Mouse (Mus musculus): Measurements from ENCODE around the gene Csde1. TPM values are rescaled to one million over a fixed set of nuclear protein-coding genes. Genes with fewer than 3 reads are reported as not detected.

The Csde1 gene
- polyA plus RNA-seq, 1 experiment = 6.2 TPM

DNA sequence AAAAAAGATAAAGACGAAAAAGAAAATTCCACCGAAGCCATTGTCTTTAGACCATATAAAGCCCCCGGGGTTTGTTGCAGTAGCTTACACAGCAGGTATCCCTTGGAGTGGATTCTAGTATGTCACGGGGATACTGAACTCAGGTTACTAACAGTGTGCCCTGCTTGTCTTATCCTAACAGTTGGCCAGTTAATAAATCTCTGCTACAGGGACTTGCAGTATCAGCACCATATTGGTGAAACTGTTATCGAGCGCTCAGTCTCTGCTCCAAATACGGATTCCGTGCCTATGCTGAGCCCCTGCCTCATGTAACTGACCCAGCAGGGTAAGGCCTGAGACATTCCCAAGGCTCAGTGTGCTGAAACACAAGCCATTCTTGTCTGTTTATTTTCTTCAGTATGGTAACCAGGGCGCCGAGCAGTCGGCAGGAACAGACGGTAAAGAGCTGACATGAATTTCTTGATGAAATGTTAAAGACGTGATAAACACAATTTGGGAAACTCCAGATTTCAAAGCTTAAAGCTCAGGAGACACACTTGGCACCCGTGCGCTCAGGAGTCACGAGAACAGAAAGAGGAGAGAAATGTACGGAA is 61.7 kb downstream of the Csde1 start:
- no peak overlapping the region for H3K4me3 ChIP-seq (replicated peaks)
- 0 out of 2 replicates have a peak, but pooled peaks cover 2% of the 10 kb centered on the region for H3K9me3 ChIP-seq
- TF ChIP-seq FLI1 (IDR thresholded peaks at IDR 0.05; ENCODE audit: low read length) (no peak), GATA1 (IDR thresholded peaks at IDR 0.05; ENCODE audit: borderline replicate concordance, low read length) (no peak)
- H3K27me3 ChIP-seq (replicated peaks) = peaks cover 1% of the 10 kb centered on the region
- H3K36me3 ChIP-seq (replicated peaks; ENCODE audit: low read length) = no peaks in the 10 kb centered on the region
- peaks cover 46% of the 10 kb centered on the region for H3K4me1 ChIP-seq

DNA sequence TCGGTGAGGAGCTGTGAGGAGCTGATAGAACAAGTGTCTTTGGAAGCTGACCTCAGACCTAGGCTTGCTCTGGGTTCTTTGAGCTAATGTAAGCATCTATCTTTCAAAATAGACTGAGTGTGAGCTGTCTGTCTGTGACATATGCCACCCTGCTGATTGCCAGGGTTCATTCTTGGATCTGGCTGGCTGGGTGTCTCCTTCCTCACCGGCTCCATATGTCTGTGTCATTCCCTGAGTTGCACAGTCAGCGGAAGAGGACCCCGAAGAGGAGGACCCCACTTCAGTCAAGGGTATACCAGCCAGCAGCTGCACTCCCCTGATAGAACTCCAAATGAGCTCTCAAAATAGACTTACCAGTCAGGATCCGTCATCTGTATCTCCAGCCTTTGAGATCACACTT is 62.5 kb downstream of the Csde1 start:
- Histone ChIP-seq H3K36me3 (replicated peaks; ENCODE audit: low read length) (no peaks in the 10 kb centered on the region), H3K4me1 (peaks cover 44% of the 10 kb centered on the region), H3K9me3 (0 out of 2 replicates have a peak, but pooled peaks cover 2% of the 10 kb centered on the region), H3K4me3 (replicated peaks) (no peak overlapping the region), H3K27me3 (replicated peaks) (peaks cover 1% of the 10 kb centered on the region)
- no peak for TF ChIP-seq FLI1 (IDR thresholded peaks at IDR 0.05; ENCODE audit: low read length)

DNA sequence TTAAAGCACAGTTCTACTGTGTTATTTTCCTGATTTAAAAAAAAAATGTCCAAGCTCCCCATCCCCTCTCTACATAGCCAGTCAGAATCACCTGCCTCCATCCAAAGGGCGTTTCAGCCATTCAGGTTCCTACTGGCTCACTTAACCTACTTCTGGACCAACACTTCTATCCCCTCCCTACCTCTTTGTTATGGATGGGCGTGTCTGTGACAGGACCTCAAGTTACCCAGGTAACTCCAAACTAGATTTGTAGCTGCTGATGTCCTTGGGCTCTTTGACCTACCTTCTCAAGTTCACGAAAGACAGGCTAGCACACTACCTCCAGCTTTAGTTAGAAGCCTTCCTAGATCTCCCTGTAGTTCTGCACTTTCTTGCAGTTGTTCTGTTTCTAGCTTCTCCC is 65.8 kb downstream of the Csde1 start:
- Histone ChIP-seq H3K4me3 (replicated peaks) (no peak overlapping the region), H3K36me3 (replicated peaks; ENCODE audit: low read length) (no peaks in the 10 kb centered on the region), H3K4me1 (peaks cover 27% of the 10 kb centered on the region), H3K27me3 (replicated peaks) (peaks cover 5% of the 10 kb centered on the region), H3K9me3 (no peaks in the 10 kb centered on the region)
- TF ChIP-seq FLI1 (IDR thresholded peaks at IDR 0.05; ENCODE audit: low read length) (no peak), GATA1 (IDR thresholded peaks at IDR 0.05; ENCODE audit: borderline replicate concordance, low read length) (no peak)

DNA sequence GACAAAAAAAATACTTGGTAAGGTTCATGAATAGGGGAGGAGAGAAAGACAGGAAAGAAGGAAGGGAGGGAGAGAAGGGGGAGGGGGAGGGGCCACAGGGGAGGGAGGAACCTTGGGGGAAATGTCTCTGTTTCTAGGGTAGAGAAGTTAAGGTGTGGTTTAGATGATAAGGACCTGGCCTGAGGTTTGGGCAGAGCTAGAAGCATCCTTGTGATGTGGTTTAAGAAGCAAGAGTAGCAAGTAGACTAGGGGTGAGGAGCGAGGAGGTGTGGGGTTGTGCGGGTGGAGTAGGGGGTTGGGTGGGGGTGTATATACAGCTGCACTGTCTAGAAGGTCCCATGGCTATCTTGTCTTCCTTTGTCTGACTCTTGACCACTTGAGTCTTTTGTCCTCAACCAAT is 71.5 kb downstream of the Csde1 start:
- H3K27me3 ChIP-seq (replicated peaks) = peaks cover 19% of the 10 kb centered on the region
- H3K4me3 ChIP-seq (replicated peaks) = no peak overlapping the region
- peaks cover 21% of the 10 kb centered on the region for H3K4me1 ChIP-seq
- H3K9me3 ChIP-seq = no peaks in the 10 kb centered on the region
- TF ChIP-seq FLI1 (IDR thresholded peaks at IDR 0.05; ENCODE audit: low read length) = no peak
- TF ChIP-seq GATA1 (IDR thresholded peaks at IDR 0.05; ENCODE audit: borderline replicate concordance, low read length) = no peak
- H3K36me3 ChIP-seq (replicated peaks; ENCODE audit: low read length) = no peaks in the 10 kb centered on the region

DNA sequence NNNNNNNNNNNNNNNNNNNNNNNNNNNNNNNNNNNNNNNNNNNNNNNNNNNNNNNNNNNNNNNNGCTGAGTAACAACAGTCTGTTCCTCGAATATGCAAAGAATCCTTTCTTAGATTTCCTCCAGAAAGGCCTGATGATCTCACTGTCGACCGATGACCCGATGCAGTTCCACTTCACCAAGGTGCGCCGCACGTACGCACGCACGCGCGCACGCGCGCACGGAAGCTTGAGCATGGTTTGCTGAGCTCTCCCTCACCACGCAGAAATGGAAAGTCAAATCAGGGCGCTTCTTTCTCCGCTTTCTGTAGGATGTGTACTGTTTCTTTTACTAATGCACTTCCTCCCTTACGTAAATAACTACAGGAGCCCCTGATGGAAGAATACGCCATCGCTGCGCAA is 78.4 kb downstream of the Csde1 start:
- Histone ChIP-seq H3K4me1 (peaks cover 36% of the 10 kb centered on the region), H3K9me3 (no peaks in the 10 kb centered on the region), H3K27me3 (replicated peaks) (peaks cover 11% of the 10 kb centered on the region), H3K4me3 (replicated peaks) (no peak overlapping the region), H3K36me3 (replicated peaks; ENCODE audit: low read length) (no peaks in the 10 kb centered on the region)
- TF ChIP-seq GATA1 (IDR thresholded peaks at IDR 0.05; ENCODE audit: borderline replicate concordance, low read length) = no peak
- TF ChIP-seq FLI1 (IDR thresholded peaks at IDR 0.05; ENCODE audit: low read length) = no peak

DNA sequence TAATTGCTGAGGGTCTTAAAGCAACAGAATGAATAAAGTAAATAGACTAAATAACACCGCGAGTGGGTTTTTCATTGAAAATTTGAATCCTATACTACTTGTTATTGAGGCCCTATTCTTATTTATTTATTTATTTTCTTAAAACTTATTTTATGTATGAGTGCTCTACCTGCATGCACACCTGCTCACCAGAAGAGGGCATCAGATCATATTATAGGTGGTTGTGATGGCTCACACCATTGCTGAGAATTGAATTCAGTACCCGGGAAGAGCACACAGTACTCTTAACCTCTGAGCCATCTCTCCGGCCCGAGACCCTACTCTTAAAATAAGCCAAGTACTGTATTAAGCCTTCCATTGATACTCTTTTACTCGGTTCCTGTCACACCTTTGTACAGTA is 79.4 kb downstream of the Csde1 start:
- TF ChIP-seq GATA1 (IDR thresholded peaks at IDR 0.05; ENCODE audit: borderline replicate concordance, low read length) (no peak), FLI1 (IDR thresholded peaks at IDR 0.05; ENCODE audit: low read length) (no peak)
- H3K27me3 ChIP-seq (replicated peaks) = peaks cover 4% of the 10 kb centered on the region
- H3K9me3 ChIP-seq = no peaks in the 10 kb centered on the region
- H3K4me3 ChIP-seq (replicated peaks) = no peak overlapping the region
- peaks cover 3% of the 10 kb centered on the region for H3K36me3 ChIP-seq (replicated peaks; ENCODE audit: low read length)
- H3K4me1 ChIP-seq = peaks cover 40% of the 10 kb centered on the region

DNA sequence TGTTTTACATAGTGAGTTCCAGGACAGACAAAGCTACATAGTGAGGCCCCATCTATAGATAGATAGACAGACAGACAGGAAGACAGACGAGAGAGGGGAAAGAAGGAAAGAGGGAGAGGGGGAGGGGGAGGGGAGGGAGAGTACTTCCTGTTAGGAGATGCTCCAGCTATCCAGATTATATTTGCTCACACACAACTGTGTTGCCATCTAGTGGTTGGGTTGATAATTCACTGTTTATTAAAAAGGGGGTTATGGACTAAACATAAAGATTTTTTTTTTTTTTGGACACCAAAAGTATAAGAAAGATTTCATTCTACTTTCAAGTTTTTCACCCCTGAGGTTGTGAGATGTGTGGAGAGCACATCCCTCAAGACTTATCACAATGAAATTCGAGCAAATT is 80.5 kb downstream of the Csde1 start:
- Histone ChIP-seq H3K4me1 (peaks cover 46% of the 10 kb centered on the region), H3K36me3 (replicated peaks; ENCODE audit: low read length) (peaks cover 9% of the 10 kb centered on the region), H3K27me3 (replicated peaks) (peaks cover 2% of the 10 kb centered on the region), H3K4me3 (replicated peaks) (no peak overlapping the region), H3K9me3 (no peaks in the 10 kb centered on the region)
- TF ChIP-seq FLI1 (IDR thresholded peaks at IDR 0.05; ENCODE audit: low read length) (no peak), GATA1 (IDR thresholded peaks at IDR 0.05; ENCODE audit: borderline replicate concordance, low read length) (no peak)

DNA sequence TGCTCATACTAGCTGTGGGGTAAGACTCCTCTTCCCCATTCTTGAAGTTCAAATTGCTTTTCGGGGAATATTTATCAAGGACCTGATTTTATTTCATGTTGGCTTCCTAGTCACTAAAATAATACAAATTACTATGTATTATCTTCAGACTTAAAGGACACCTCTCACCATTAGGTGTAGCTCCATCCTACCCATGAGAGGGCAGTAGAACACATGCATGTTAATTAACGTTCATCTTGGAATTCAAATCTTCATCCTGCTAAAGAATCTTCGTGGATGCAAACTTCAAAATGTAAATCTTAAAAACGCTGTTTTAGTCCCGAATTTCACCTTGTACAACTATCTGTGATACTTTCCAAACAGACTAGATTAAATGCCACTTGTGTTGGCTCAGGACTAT is 81.0 kb downstream of the Csde1 start:
- Histone ChIP-seq H3K4me1 (peaks cover 51% of the 10 kb centered on the region), H3K36me3 (replicated peaks; ENCODE audit: low read length) (peaks cover 13% of the 10 kb centered on the region), H3K27me3 (replicated peaks) (peaks cover 2% of the 10 kb centered on the region), H3K9me3 (no peaks in the 10 kb centered on the region), H3K4me3 (replicated peaks) (no peak overlapping the region)
- TF ChIP-seq GATA1 (IDR thresholded peaks at IDR 0.05; ENCODE audit: borderline replicate concordance, low read length) (no peak), FLI1 (IDR thresholded peaks at IDR 0.05; ENCODE audit: low read length) (no peak)

DNA sequence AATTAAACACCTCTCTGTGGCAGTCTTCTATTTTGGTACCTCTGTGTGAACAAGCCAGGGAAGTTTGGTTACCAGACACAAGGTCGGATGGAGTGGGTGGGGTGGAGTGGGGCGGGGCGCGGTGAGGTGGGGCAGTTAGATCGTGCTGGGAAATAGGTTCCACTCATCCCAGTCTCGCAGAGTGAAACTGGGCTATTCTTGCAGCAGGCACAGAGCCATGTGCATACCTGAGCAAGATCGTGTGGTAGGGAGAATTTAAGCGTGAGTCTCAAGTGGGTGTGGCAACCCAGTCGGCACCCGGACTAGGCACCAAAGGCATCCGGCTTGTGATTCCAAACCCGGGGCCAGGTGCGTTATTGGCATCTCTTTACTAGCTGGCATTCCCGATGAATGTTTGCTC is 81.7 kb downstream of the Csde1 start:
- TF ChIP-seq FLI1 (IDR thresholded peaks at IDR 0.05; ENCODE audit: low read length) (no peak), GATA1 (IDR thresholded peaks at IDR 0.05; ENCODE audit: borderline replicate concordance, low read length) (no peak)
- H3K4me1 ChIP-seq = peaks cover 57% of the 10 kb centered on the region

DNA sequence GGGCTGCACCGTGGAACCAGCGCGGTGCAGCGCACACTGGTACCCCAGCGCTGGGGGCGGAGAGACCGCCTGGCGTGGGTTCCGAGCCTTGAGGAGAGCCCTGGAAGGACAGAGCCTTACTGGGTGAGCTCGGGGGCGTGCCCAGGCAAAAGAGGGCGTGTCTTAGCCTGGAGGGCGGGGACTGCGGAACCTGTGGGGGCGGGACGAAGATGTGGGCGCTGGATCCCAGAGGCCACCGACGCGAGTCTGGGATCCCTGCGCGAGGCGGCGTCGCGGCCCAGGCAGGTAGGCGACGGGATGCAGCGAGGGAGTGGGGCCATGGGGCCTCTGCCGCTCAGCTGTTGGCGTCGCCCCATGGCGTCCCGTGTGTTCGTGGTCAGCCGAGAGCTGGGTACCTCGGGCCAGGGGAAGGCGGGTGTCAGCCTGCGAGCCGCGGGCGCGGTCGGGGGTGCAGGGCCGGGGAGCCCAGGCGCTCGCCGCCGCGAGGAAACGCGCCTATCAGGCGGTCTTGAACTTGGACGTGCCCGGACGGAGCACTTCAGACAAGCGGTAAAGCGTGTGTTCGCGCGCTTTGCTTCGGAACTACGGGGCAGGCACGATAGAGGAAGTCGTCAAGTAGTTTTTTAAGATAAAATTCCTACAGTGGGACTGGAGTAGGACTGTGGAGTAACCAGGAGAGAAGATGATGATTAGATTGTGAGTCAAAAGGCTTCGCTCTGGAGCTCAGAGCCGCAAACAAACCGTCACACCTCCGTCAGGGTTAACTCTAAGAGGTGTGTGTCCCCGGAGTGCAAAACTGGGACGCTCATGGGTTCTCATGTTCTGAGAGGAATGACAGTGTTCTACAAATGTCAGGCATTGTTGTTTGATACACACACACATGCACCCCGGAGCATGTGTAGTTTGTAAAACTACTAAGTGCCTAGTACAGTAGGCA is 82.5 kb downstream of the Csde1 start, which contains the start of gene Dennd2c:
TSS of gene Dennd2c (plus strand) at position 151 of the 937 bp plus-strand sequence.
- Histone ChIP-seq H3K27me3 (replicated peaks) (peaks cover 2% of the 10 kb centered on the region), H3K4me1 (peaks cover 65% of the 10 kb centered on the region), H3K9me3 (no peaks in the 10 kb centered on the region), H3K36me3 (replicated peaks; ENCODE audit: low read length) (peaks cover 24% of the 10 kb centered on the region), H3K4me3 (replicated peaks) (peak within 1 kb of the TSS; percentile 99)
- TF ChIP-seq FLI1 (IDR thresholded peaks at IDR 0.05; ENCODE audit: low read length) (no peak), GATA1 (IDR thresholded peaks at IDR 0.05; ENCODE audit: borderline replicate concordance, low read length) (no peak)

More for the DNA sequence above, 81.7 kb downstream of the Csde1 start:
- Histone ChIP-seq H3K36me3 (replicated peaks; ENCODE audit: low read length) (peaks cover 16% of the 10 kb centered on the region), H3K4me3 (replicated peaks) (peak overlapping the region; percentile 99), H3K27me3 (replicated peaks) (peaks cover 2% of the 10 kb centered on the region), H3K9me3 (no peaks in the 10 kb centered on the region)

Other genes with a start within 250 kb of the Csde1 start
- gene Tshb, start 237.7 kb upstream of the Csde1 start, polyA plus RNA-seq (2012; ENCODE audit: insufficient read depth, low replicate concordance) = not detected in 2 replicates
- gene Sycp1, start 84.3 kb upstream of the Csde1 start, polyA plus RNA-seq (2012; ENCODE audit: insufficient read depth, low replicate concordance) = not detected in 2 replicates
- gene Nr1h5, start 56.3 kb upstream of the Csde1 start, polyA plus RNA-seq (2012; ENCODE audit: insufficient read depth, low replicate concordance) = not detected in 2 replicates
- 0.36 and 2.5 TPM in 2 replicates for gene Sike1, start 24.7 kb upstream of the Csde1 start, polyA plus RNA-seq (2012; ENCODE audit: insufficient read depth, low replicate concordance)
- 1.3 and 2.9 TPM in 2 replicates for gene Nras, start 37.9 kb downstream of the Csde1 start, polyA plus RNA-seq (2012; ENCODE audit: insufficient read depth, low replicate concordance)
- not detected in 2 replicates for gene Ampd1, start 53.6 kb downstream of the Csde1 start, polyA plus RNA-seq (2012; ENCODE audit: insufficient read depth, low replicate concordance)
- 0.89 and 1.9 TPM in 2 replicates for gene Dennd2c, start 82.2 kb downstream of the Csde1 start, polyA plus RNA-seq (2012; ENCODE audit: insufficient read depth, low replicate concordance)
- gene Bcas2, start 151.2 kb downstream of the Csde1 start, polyA plus RNA-seq (2012; ENCODE audit: insufficient read depth, low replicate concordance) = 20.7 and 101 TPM in 2 replicates

Data from megakaryocyte, embryonic 14.5 days (primary cell).